Mouse (Mus musculus): ENCODE results near the gene Agap2. TPM values are rescaled to one million over a fixed set of nuclear protein-coding genes. Genes with fewer than 3 reads are reported as not detected.
"Not testable (repeated sequence)": the region's sequence is repeated elsewhere in the genome, so short reads cannot be mapped to it uniquely, and the experiment has no call there.

The Agap2 gene
- polyA plus RNA-seq, 1 experiment from 2014 or later, result 0.33 TPM

DNA sequence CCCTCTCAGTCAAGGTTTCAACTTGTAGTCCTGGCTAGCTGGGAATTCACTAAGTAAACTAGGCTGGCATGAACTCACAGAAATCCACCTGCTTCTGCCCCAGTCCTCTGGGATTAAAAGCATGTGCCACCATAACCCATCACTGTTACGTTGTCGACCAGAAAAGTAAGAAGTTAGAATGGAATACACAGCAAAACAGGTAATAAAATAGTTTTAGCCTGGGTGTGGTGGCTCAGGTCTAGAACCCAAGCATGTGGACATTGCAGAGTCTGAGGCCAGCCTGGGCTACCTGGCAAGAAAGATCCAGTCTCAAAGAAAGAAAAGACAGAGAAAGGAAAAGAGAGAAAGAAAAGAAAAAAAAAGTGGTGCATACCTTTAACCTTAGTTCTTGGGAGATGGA is 13.6 kb upstream of the Agap2 start:
- Histone ChIP-seq H3K36me3 (peaks cover 37% of the 10 kb centered on the region), H3K27me3 (ENCODE audit: insufficient read depth, poor library complexity, severe bottlenecking) (peaks cover 37% of the 10 kb centered on the region; the same call in 1 of the 2 replicates), H3K4me3 (0 out of 2 replicates have a peak overlapping the region, but pooled peaks have one; percentile 96), H3K27ac (0 out of 2 replicates have a peak overlapping the region, but pooled peaks have one; percentile 97), H3K9me3 (no peaks in the 10 kb centered on the region), H3K4me1 (replicated peaks) (peaks cover 66% of the 10 kb centered on the region)
- DNase-seq (ENCODE audit: low spot score), result no peak
- WGBS, result 69% methylated on average over 2 of the region's 2 CpGs

DNA sequence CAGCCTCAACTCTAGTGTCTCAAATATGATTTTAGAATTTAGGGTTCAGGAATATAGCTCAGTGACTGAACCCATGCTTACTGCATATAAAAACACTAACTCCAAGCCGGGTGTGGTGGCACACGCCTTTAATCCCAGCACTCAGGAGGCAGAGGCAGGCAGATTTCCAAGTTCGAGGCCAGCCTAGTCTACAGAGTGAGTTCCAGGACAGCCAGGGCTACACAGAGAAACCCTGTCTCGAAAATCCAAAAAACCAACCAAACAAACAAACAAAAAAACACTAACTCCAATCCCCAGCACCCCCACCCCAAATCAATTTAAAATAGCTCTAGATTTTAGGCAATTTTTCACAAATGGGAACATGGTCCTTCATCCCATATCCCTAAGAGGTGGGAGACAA is 13.0 kb upstream of the Agap2 start:
- H3K27me3 ChIP-seq (ENCODE audit: insufficient read depth, poor library complexity, severe bottlenecking), result peaks cover 37% of the 10 kb centered on the region; the same call in 1 of the 2 replicates
- peaks cover 37% of the 10 kb centered on the region for H3K36me3 ChIP-seq
- 91% methylated on average over 4 of the region's 4 CpGs for WGBS
- H3K9me3 ChIP-seq; H3K4me3 ChIP-seq; DNase-seq (ENCODE audit: low spot score): not testable (repeated sequence)
- H3K27ac ChIP-seq, result 0 out of 2 replicates have a peak overlapping the region, but pooled peaks have one; percentile 98
- peaks cover 70% of the 10 kb centered on the region for H3K4me1 ChIP-seq (replicated peaks)

DNA sequence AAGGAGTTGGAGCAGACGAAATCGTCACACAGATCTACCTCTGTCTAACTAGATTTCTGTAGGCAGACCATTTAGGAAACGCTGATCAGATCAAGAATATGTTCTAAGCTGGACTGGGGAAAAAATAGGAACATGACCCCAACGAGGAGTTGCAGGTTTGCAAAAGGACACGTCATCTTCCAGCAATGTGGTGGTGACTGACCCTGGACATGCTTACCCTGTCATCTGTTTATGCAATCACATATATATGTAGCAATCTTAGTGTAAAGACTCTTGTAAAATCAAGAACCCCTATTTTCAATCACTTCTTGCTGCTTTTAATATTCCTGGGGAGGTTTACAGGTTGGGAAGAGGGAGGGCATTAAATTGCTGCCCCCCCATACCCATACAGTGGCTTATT is 12.6 kb upstream of the Agap2 start:
- H3K36me3 ChIP-seq, result peaks cover 37% of the 10 kb centered on the region
- peaks cover 68% of the 10 kb centered on the region for H3K4me1 ChIP-seq (replicated peaks)
- DNase-seq (ENCODE audit: low spot score), result no peak
- H3K4me3 ChIP-seq, result no peak overlapping the region
- H3K27ac ChIP-seq, result peak overlapping the region; percentile 98; the same call in 1 of the 2 replicates
- peaks cover 36% of the 10 kb centered on the region; the same call in 1 of the 2 replicates for H3K27me3 ChIP-seq (ENCODE audit: insufficient read depth, poor library complexity, severe bottlenecking)
- no peaks in the 10 kb centered on the region for H3K9me3 ChIP-seq
- 81% methylated on average over 5 of the region's 5 CpGs for WGBS

DNA sequence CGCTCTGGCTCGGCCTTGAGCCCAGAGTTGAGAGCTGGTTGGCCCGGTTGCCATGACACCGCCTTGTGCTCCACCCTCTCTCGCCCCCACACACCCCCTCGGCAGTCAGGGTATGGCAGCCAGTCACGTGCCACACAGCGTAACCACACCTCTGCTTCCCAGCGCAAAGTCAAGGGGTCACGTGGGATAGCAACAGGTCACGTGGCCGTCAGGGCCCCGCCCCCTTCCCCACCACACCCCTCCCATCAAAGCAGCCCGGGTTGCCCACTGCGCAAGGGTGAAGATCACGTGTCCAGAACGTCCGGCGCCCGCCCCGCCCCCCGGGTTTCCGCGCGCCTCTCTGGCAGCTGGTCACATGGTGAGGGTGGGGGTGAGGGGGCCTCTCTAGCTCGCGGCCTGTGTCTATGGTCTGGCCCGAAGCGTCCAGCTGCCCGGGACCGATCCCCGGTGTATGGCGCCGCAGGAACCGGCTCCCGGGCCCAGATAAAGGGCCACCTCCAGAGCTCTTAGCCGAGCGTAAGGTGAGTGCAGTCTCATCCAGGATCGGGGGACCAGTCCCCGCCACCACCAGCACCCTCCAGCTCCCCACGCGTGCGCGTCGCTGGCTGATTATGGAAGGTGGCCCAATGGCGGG is 11.7 kb upstream of the Agap2 start, which contains the start of gene Cdk4:
TSS of gene Cdk4 (plus strand) at position 296 of the 634 bp plus-strand sequence.
- Histone ChIP-seq H3K36me3 (peaks cover 42% of the 10 kb centered on the region), H3K27ac (peak within 1 kb of the TSS; percentile 98), H3K9me3 (no peaks in the 10 kb centered on the region), H3K4me1 (replicated peaks) (peaks cover 66% of the 10 kb centered on the region), H3K27me3 (ENCODE audit: insufficient read depth, poor library complexity, severe bottlenecking) (peaks cover 34% of the 10 kb centered on the region; the same call in 1 of the 2 replicates), H3K4me3 (peak within 1 kb of the TSS; percentile 85)
- DNase-seq (ENCODE audit: low spot score), result peak; percentile 100
- WGBS, result under 1% methylated on average over 46 of the region's 46 CpGs

DNA sequence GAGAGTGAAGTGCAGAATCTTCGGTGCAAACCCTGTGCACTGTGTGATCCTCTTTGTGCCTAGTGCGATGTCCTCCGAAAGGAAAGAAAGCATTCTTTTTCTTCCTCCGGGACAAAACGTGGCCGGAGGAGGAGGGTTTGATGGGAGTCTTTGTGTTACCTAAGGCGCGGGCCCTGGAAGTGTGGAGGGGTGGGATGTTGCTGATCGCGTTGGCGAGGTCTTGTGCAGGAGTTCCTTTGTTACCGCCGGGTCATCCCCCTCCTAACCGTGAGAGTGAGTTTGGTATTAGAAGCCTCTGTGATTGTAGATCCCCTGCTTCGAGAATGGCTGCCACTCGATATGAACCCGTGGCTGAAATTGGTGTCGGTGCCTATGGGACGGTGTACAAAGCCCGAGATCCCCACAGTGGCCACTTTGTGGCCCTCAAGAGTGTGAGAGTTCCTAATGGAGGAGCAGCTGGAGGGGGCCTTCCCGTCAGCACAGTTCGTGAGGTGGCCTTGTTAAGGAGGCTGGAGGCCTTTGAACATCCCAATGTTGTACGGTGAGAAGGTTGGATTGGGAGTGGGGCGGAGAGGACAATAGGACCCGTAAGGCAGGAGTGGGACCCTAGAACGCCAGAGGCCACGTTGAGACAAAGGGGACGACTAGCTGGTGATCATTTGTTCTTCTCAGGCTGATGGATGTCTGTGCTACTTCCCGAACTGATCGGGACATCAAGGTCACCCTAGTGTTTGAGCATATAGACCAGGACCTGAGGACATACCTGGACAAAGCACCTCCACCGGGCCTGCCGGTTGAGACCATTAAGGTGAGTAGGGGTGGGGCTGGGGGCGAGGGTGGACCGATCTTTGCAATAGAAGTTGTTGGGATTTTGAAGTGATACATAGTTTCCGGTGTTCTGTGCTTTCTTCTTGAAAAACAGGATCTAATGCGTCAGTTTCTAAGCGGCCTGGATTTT is 10.9 kb upstream of the Agap2 start:
- peak; percentile 49 for DNase-seq (ENCODE audit: low spot score)
- H3K4me1 ChIP-seq (replicated peaks), result peaks cover 66% of the 10 kb centered on the region
- 17% methylated on average over 37 of the region's 37 CpGs for WGBS
- H3K36me3 ChIP-seq, result peaks cover 47% of the 10 kb centered on the region
- no peaks in the 10 kb centered on the region for H3K9me3 ChIP-seq
- peaks cover 26% of the 10 kb centered on the region; the same call in 1 of the 2 replicates for H3K27me3 ChIP-seq (ENCODE audit: insufficient read depth, poor library complexity, severe bottlenecking)
- H3K4me3 ChIP-seq, result peak overlapping the region; percentile 85
- H3K27ac ChIP-seq, result peak overlapping the region; percentile 98

DNA sequence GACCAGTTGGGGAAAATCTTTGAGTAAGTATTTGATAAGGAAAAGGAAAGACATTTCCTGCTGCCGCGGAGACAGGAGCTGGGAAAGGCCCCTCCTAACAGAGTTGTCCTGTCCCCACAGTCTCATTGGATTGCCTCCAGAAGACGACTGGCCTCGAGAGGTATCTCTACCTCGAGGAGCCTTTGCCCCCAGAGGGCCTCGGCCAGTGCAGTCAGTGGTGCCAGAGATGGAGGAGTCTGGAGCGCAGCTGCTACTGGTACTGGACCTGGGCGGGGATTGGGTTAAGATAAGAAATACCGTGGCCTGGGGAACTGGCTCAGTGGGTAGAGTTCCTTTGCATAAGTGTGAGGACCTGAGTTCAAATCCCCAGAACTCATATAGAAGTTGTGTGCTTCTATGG is 9.1 kb upstream of the Agap2 start:
- peaks cover 47% of the 10 kb centered on the region for H3K36me3 ChIP-seq
- H3K27ac ChIP-seq, result no peak overlapping the region
- no peak overlapping the region; the same call in 1 of the 2 replicates for H3K4me3 ChIP-seq
- peaks cover 12% of the 10 kb centered on the region; the same call in 1 of the 2 replicates for H3K27me3 ChIP-seq (ENCODE audit: insufficient read depth, poor library complexity, severe bottlenecking)
- peaks cover 60% of the 10 kb centered on the region for H3K4me1 ChIP-seq (replicated peaks)
- no peak for DNase-seq (ENCODE audit: low spot score)
- no peaks in the 10 kb centered on the region for H3K9me3 ChIP-seq
- WGBS, result 91% methylated on average over 9 of the region's 9 CpGs

DNA sequence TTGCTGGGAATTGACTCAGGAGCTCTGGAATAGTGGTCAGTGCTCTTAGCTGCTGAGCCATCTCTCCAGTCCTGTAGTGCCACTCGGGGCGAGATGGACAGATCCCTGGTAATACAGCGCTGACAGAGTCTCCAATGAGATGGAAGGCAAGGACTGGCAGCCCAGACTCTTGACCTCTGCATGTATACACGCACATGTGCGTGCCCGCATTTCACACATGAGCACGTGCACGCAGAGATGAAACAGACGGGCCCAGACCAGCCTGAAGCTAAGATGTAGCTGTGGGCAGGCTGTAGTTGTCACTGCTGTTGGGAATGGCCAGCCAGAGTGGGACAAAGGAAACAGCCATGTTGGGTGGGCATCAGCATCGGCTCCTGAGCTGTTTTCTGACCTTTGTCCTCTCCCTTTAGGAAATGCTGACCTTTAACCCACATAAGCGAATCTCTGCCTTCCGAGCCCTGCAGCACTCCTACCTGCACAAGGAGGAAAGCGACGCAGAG is 8.5 kb upstream of the Agap2 start:
- no peaks in the 10 kb centered on the region for H3K9me3 ChIP-seq
- H3K4me1 ChIP-seq (replicated peaks), result peaks cover 59% of the 10 kb centered on the region
- peaks cover 7% of the 10 kb centered on the region; the same call in 1 of the 2 replicates for H3K27me3 ChIP-seq (ENCODE audit: insufficient read depth, poor library complexity, severe bottlenecking)
- 88% methylated on average over 14 of the region's 14 CpGs for WGBS
- no peak for DNase-seq (ENCODE audit: low spot score)
- no peak overlapping the region for H3K27ac ChIP-seq
- peaks cover 47% of the 10 kb centered on the region for H3K36me3 ChIP-seq
- H3K4me3 ChIP-seq, result peak overlapping the region; percentile 20; the same call in 1 of the 2 replicates

DNA sequence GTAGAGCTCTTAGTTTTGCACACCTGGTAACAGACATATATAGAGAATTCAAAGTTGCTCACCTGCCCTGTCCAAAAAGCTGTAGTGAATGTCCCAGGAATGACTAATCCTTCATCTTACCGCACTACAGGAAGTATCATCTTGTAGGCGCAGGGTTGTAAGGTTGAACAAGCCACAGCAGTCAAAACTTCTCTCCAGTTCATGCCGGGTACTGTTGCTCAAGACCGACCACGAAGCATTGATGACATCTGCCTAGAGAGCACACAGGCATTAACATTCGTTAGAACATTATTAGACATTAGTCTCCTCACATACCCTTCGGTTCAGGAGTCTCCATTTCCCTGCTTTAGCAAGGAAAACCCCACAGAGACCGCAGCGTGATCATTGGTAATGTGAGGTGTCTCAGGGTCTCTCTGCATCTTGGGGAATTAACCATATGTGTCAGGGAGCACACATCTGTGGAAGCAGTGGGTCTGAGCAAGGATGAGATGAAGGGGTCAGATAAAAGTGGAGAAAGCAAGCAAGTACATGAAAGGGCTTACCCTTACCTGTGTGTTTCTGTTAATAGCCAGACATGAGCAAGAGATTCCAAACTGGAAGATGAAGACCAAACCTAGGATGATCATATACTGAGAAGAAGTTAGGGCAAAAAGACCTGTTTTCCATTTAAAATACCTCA is 6.6 kb upstream of the Agap2 start:
- Histone ChIP-seq H3K4me3 (peak overlapping the region; percentile 74), H3K4me1 (replicated peaks) (peaks cover 51% of the 10 kb centered on the region), H3K27ac (peak overlapping the region; percentile 93), H3K9me3 (no peaks in the 10 kb centered on the region), H3K27me3 (ENCODE audit: insufficient read depth, poor library complexity, severe bottlenecking) (no peaks in the 10 kb centered on the region), H3K36me3 (peaks cover 47% of the 10 kb centered on the region)
- 88% methylated on average over 9 of the region's 9 CpGs for WGBS
- DNase-seq (ENCODE audit: low spot score), result no peak

DNA sequence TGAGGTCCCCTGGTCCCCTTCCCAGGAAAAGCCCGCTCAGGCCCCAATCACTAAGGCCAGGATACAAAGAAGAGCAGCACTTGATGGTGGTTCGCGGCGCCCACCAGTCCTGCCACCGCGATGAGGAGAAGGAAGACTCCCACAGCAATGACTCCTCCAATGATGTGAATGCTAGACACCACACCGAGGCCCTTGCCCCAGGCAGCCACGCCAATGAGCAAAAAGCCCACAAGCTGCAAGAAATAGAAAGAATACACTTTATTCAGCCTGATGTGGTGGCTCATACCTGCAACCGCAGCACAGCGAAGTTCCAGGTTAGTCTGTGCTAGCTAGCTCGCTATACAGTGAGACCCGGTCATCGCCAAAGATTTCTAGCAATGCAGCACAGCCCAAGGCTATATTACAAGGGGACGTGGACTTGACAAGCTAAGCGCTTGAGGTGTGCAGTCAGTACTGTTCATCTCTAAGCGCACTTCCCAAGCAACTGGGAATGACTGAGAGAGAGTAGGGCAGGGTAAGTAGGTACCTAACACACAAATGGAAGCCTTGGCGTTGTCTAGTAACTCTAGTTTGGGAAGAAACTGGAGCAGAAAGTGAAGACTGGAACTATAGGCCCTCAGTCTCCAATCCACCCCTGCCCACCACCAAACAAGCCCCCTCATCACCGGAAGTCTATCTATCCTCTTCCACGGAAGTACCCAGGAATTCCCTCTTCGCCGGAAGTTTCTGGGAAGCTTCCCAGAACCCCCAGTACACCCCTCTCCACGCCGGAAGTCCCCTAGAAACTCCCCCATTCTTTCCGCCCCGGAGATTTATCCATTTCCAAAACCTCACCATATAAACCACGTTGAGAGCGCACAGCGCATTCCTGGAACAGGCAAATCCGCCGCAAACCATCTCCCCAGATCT is 5.5 kb upstream of the Agap2 start:
- H3K4me1 ChIP-seq (replicated peaks), result peaks cover 49% of the 10 kb centered on the region
- H3K27ac ChIP-seq, result peak overlapping the region; percentile 93
- peak; percentile 46 for DNase-seq (ENCODE audit: low spot score)
- 9% methylated on average over 30 of the region's 30 CpGs for WGBS
- peak overlapping the region; percentile 74 for H3K4me3 ChIP-seq
- no peaks in the 10 kb centered on the region for H3K27me3 ChIP-seq (ENCODE audit: insufficient read depth, poor library complexity, severe bottlenecking)
- peaks cover 43% of the 10 kb centered on the region for H3K36me3 ChIP-seq
- no peaks in the 10 kb centered on the region for H3K9me3 ChIP-seq

DNA sequence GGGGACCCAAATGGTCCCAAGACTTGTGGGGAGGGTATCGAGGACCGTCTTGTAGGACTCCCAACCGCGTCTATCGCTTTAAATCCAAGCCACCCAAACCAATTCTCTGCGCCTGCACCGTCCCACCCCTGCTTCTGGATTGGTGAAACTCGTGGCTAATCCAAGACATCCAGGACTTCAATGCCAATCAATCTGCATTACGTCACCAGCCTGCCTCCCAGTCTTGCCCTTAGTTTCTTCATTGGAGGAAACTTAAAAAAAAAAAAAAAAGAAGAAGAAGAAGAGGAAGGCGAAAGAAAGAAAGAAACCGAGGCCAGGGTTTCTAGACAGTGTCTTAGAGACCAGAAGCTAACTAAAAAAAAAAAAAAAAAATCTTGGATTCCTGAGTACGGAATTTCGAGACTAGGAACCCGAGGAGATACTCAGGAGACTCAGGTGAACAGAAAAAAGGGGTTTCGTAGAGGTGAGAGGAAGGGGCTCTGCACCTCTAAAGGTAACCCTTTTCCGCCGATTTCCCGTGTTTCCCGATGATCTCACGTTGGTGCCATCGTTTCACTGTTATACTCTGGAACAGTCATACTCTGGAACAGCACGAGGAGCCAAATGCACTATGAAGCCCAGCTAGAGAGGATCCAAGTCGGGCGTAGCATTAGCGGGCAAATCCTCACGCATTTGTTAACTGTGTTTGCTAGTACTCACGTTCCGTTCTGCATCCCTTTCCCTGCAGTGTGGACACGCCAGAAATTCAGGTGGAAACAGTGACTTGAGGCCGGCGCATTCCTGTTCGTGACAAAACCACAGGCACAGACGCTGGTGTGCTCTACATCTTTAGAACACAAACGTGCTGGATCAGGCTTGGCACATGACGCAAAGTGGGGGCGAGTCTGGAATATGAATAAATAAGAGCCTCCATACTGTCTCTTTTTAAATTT is 4.6 kb upstream of the Agap2 start, which contains the start of gene Tspan31:
TSS of gene Tspan31 (minus strand) at position 75 of the 932 bp plus-strand sequence.
- Histone ChIP-seq H3K27me3 (ENCODE audit: insufficient read depth, poor library complexity, severe bottlenecking) (peaks cover 6% of the 10 kb centered on the region), H3K4me3 (peak within 1 kb of the TSS; percentile 74), H3K9me3 (no peaks in the 10 kb centered on the region), H3K36me3 (peaks cover 34% of the 10 kb centered on the region), H3K27ac (peak within 1 kb of the TSS; percentile 93), H3K4me1 (replicated peaks) (peaks cover 40% of the 10 kb centered on the region)
- DNase-seq (ENCODE audit: low spot score), result peak; percentile 90
- WGBS, result 4% methylated on average over 36 of the region's 36 CpGs

Measured in hindbrain, embryonic 10.5 days (tissue).